In genomic region chr11:76449520-76450201, GRCm38 (mm10) we compare ENCODE assay signal across 8 mouse cellular contexts. TPM values are rescaled to one million over a fixed set of nuclear protein-coding genes. Genes with fewer than 3 reads are reported as not detected.
A peak's percentile ranks its signal among the peaks of the same experiment; 100 is the strongest.
DNase-seq lines count a peak whose midpoint lies in the region; ATAC-seq and TF ChIP-seq lines count a peak whose summit lies in the region.

No protein-coding gene starts in this region.

- H3K27ac ChIP-seq in forebrain, postnatal 0 days (ENCODE audit: low read depth, low read length) = peak overlapping the region; percentile 91
- peak overlapping the region; percentile 91 for H3K27ac ChIP-seq in layer of hippocampus, adult 2 months
- peak overlapping the region; percentile 83 for H3K27ac ChIP-seq in midbrain, embryonic 14.5 days (replicated peaks; ENCODE audit: low read depth, low read length)
- H3K27ac ChIP-seq in stomach, embryonic 16.5 days (ENCODE audit: low read length) = peak overlapping the region; percentile 55

- 16% methylated on average over 15 of the region's 15 CpGs for WGBS in forebrain, postnatal 0 days
- 17% methylated on average over 15 of the region's 15 CpGs for WGBS in midbrain, embryonic 14.5 days
- WGBS in stomach, embryonic 16.5 days = 38% methylated on average over 15 of the region's 15 CpGs

- peak; percentile 78 for ATAC-seq in forebrain, postnatal 0 days
- ATAC-seq in midbrain, embryonic 14.5 days (ENCODE audit: low FRiP score, low TSS enrichment) = peak; percentile 47; the same call in 1 of the 2 replicates
- ATAC-seq in stomach, embryonic 16.5 days (ENCODE audit: insufficient read depth, low FRiP score) = peak; percentile 65; the same call in 1 of the 2 replicates

- no peaks in the 10 kb centered on the region for H3K27me3 ChIP-seq in forebrain, postnatal 0 days (ENCODE audit: insufficient read depth, low read length)
- no peaks in the 10 kb centered on the region for H3K27me3 ChIP-seq in midbrain, embryonic 14.5 days (ENCODE audit: control insufficient read depth, insufficient read depth, low read length)
- H3K27me3 ChIP-seq in stomach, embryonic 16.5 days (ENCODE audit: control insufficient read depth, insufficient read depth, low read length) = no peaks in the 10 kb centered on the region

- peak overlapping the region; percentile 37 for H3K9ac ChIP-seq in forebrain, postnatal 0 days
- peak overlapping the region; percentile 36; the same call in 1 of the 2 replicates for H3K9ac ChIP-seq in midbrain, embryonic 14.5 days (replicated peaks; ENCODE audit: low read length)
- 0 out of 2 replicates have a peak overlapping the region, but pooled peaks have one; percentile 33 for H3K9ac ChIP-seq in stomach, embryonic 16.5 days (ENCODE audit: low read length)

- H3K4me1 ChIP-seq in forebrain, postnatal 0 days (ENCODE audit: insufficient read depth) = peaks cover 19% of the 10 kb centered on the region
- H3K4me1 ChIP-seq in midbrain, embryonic 14.5 days (ENCODE audit: control insufficient read depth, insufficient read depth, low read length) = peaks cover 34% of the 10 kb centered on the region
- peaks cover 15% of the 10 kb centered on the region for H3K4me1 ChIP-seq in stomach, embryonic 16.5 days (ENCODE audit: control insufficient read depth, insufficient read depth, low read length)

- no peak overlapping the region for H3K4me3 ChIP-seq in forebrain, postnatal 0 days (ENCODE audit: low read depth, low read length)
- H3K4me3 ChIP-seq in layer of hippocampus, adult 2 months = peak overlapping the region; percentile 29; the same call in 1 of the 2 replicates
- no peak overlapping the region for H3K4me3 ChIP-seq in midbrain, embryonic 14.5 days (replicated peaks; ENCODE audit: low read depth, low read length)
- H3K4me3 ChIP-seq in stomach, embryonic 16.5 days (replicated peaks; ENCODE audit: low read length) = no peak overlapping the region

- H3K9me3 ChIP-seq in forebrain, postnatal 0 days (ENCODE audit: low read length) = no peaks in the 10 kb centered on the region
- H3K9me3 ChIP-seq in midbrain, embryonic 14.5 days (ENCODE audit: control insufficient read depth, low read length) = no peaks in the 10 kb centered on the region
- no peaks in the 10 kb centered on the region for H3K9me3 ChIP-seq in stomach, embryonic 16.5 days (replicated peaks; ENCODE audit: control insufficient read depth, low read length)

- DNase-seq in 3T3-L1 (ENCODE audit: low read depth, low spot score) = peak; percentile 46
- DNase-seq in cerebellum, adult 8-10 months = peak; percentile 53
- peak; percentile 84 for DNase-seq in forebrain, postnatal 0 days
- DNase-seq in heart, postnatal 25 days (ENCODE audit: low spot score) = peak; percentile 45
- DNase-seq in layer of hippocampus, adult 2 months (ENCODE audit: low spot score in 2 of 2) = peak; percentile 86 to 89
- DNase-seq in midbrain, embryonic 14.5 days = peak; percentile 71
- DNase-seq in thymus, postnatal 36 days = no peak

- H3K4me2 ChIP-seq in forebrain, postnatal 0 days (ENCODE audit: low read depth) = peak overlapping the region; percentile 32; the same call in 1 of the 2 replicates
- peak overlapping the region; percentile 29; the same call in 1 of the 2 replicates for H3K4me2 ChIP-seq in midbrain, embryonic 14.5 days (ENCODE audit: low read length)
- no peak overlapping the region for H3K4me2 ChIP-seq in stomach, embryonic 16.5 days (ENCODE audit: low read depth, low read length)

- intact Hi-C loops in heart, postnatal 25 days (cut with DNase I) = loop anchor here (10.0 kb wide), 1 partner anchor 195 kb away; no protein-coding TSS in a partner anchor

- peaks cover 61% of the 10 kb centered on the region for H3K36me3 ChIP-seq in forebrain, postnatal 0 days (ENCODE audit: insufficient read depth)
- H3K36me3 ChIP-seq in midbrain, embryonic 14.5 days (ENCODE audit: control insufficient read depth, insufficient read depth, low read length) = peaks cover 77% of the 10 kb centered on the region
- no peaks in the 10 kb centered on the region; the same call in none of the 2 replicates for H3K36me3 ChIP-seq in stomach, embryonic 16.5 days (ENCODE audit: control insufficient read depth, insufficient read depth, low read length)

- TF ChIP-seq CTCF in forebrain, postnatal 0 days (IDR thresholded peaks at IDR 0.05; ENCODE audit: low read depth) = no peak
- TF ChIP-seq CTCF in layer of hippocampus, adult 2 months (conservative IDR thresholded peaks at IDR 0.05) = no peak

RNA-seq across cellular contexts. Expression of gene Timm22, which starts 42.9 kb away (rescaled TPM):
- 48.6 and 56.6 TPM in 2 replicates for total RNA-seq in forebrain, postnatal 0 days (2014; rRNA removed)
- 93.2 and 98.2 TPM in 2 replicates for polyA plus RNA-seq in forebrain, postnatal 0 days (2015; fragmentation: Nextera tagmentation; extraction: Ambion mirVana)
- 10 to 100 TPM; 51.1 to 57.1 TPM for total RNA-seq in heart, postnatal 25 days (2021)
- total RNA-seq in layer of hippocampus, adult 2 months (2021) = 10 to 100 TPM; 28.6 to 29.4 TPM
- polyA plus RNA-seq in midbrain, embryonic 14.5 days (2014; fragmentation: Nextera tagmentation; extraction: Ambion mirVana) = 111 and 120 TPM in 2 replicates
- polyA plus RNA-seq in stomach, embryonic 16.5 days (2015; fragmentation: Nextera tagmentation; extraction: Ambion mirVana) = 76.1 and 94.9 TPM in 2 replicates

RNA-seq across cellular contexts. Expression of gene Nxn, which starts 50.7 kb away (rescaled TPM):
- total RNA-seq in forebrain, postnatal 0 days (2014; rRNA removed) = 19.0 and 22.1 TPM in 2 replicates
- polyA plus RNA-seq in forebrain, postnatal 0 days (2015; fragmentation: Nextera tagmentation; extraction: Ambion mirVana) = 10.7 and 12.7 TPM in 2 replicates
- 10 to 100 TPM; 11.6 to 14.8 TPM for total RNA-seq in heart, postnatal 25 days (2021)
- total RNA-seq in layer of hippocampus, adult 2 months (2021) = 10 to 100 TPM; 11.6 to 12.2 TPM
- polyA plus RNA-seq in midbrain, embryonic 14.5 days (2014; fragmentation: Nextera tagmentation; extraction: Ambion mirVana) = 21.9 and 28.2 TPM in 2 replicates
- 26.6 and 28.7 TPM in 2 replicates for polyA plus RNA-seq in stomach, embryonic 16.5 days (2015; fragmentation: Nextera tagmentation; extraction: Ambion mirVana)

Comparison
In these comparisons a context has a peak if more than half of its experiments do, and no peak if none do; other contexts are left out.
1. DNase-seq: peak in 3T3-L1 (single experiment), cerebellum, adult 8-10 months (single experiment), forebrain, postnatal 0 days (single experiment), heart, postnatal 25 days (single experiment), layer of hippocampus, adult 2 months (2 of 2) and midbrain, embryonic 14.5 days (single experiment); none in thymus, postnatal 36 days (0 of 2).
2. Peak in every context shown above with its lines, with median percentiles within 50 percentile points of each other: ATAC-seq, H3K27ac ChIP-seq and H3K9ac ChIP-seq.